Mouse (Mus musculus): Measurements from ENCODE around the gene Dlx3. TPM values are rescaled to one million over a fixed set of nuclear protein-coding genes. Genes with fewer than 3 reads are reported as not detected.

Gene Dlx3
- polyA plus RNA-seq, 1 experiment from 2014 or later = 0.07 TPM

- Histone ChIP-seq H3K9ac (ENCODE audit: low read length) (no peak overlapping the region), H3K4me1 (ENCODE audit: control insufficient read depth, insufficient read depth, low read length) (peaks cover 12% of the 10 kb centered on the region)
- ATAC-seq (replicated peaks; ENCODE audit: extremely low read depth, insufficient read depth, low FRiP score) = no peak
These were observed 21.4 kb upstream of the Dlx3 start for GRCm38 (mm10) chr11:95098346-95099095.

DNA sequence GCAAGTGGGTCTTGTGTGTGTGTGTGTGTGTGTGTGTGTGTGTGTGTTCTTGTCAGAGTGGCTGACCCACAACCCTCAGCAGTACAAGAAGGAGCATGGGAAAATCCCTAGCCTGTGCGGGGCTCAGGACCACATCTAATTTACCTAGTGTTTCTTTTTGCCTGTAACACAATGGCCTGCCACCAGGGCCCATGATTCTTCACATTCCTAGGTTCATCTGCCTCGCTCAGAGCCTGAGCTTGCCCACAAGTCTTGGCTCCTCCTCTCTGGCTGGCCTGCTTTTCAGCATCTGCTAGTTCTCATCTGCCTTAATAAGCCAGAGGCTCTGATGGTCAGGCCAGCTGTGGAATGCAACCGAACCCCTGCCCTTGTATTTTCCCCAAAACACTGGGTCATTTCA, 19.5 kb upstream of the Dlx3 start:
- no peak overlapping the region for H3K4me2 ChIP-seq (ENCODE audit: low read depth, low read length)
- ATAC-seq (replicated peaks; ENCODE audit: extremely low read depth, insufficient read depth, low FRiP score) = no peak
- H3K9me3 ChIP-seq (replicated peaks; ENCODE audit: control insufficient read depth, low read length) = peaks cover 2% of the 10 kb centered on the region; the same call in 1 of the 2 replicates
- H3K27ac ChIP-seq (ENCODE audit: low read length) = no peak overlapping the region
- no peaks in the 10 kb centered on the region for H3K36me3 ChIP-seq (ENCODE audit: control insufficient read depth, insufficient read depth)
- 49% methylated on average over 3 of the region's 3 CpGs for WGBS
- H3K27me3 ChIP-seq (ENCODE audit: control insufficient read depth, insufficient read depth, low read length) = no peaks in the 10 kb centered on the region
- H3K4me3 ChIP-seq (ENCODE audit: low read length) = no peak overlapping the region
- no peak overlapping the region for H3K9ac ChIP-seq (ENCODE audit: low read length)
- H3K4me1 ChIP-seq (ENCODE audit: control insufficient read depth, insufficient read depth, low read length) = peaks cover 17% of the 10 kb centered on the region

More at GRCm38 (mm10) chr11:95098346-95099095, 21.4 kb upstream of the Dlx3 start:
- Histone ChIP-seq H3K9me3 (replicated peaks; ENCODE audit: control insufficient read depth, low read length) (peaks cover 2% of the 10 kb centered on the region; the same call in 1 of the 2 replicates), H3K4me3 (ENCODE audit: low read length) (no peak overlapping the region), H3K27ac (ENCODE audit: low read length) (no peak overlapping the region), H3K4me2 (ENCODE audit: low read depth, low read length) (no peak overlapping the region), H3K27me3 (ENCODE audit: control insufficient read depth, insufficient read depth, low read length) (no peaks in the 10 kb centered on the region), H3K36me3 (ENCODE audit: control insufficient read depth, insufficient read depth) (no peaks in the 10 kb centered on the region)
- 81% methylated on average over 5 of the region's 5 CpGs for WGBS

DNA sequence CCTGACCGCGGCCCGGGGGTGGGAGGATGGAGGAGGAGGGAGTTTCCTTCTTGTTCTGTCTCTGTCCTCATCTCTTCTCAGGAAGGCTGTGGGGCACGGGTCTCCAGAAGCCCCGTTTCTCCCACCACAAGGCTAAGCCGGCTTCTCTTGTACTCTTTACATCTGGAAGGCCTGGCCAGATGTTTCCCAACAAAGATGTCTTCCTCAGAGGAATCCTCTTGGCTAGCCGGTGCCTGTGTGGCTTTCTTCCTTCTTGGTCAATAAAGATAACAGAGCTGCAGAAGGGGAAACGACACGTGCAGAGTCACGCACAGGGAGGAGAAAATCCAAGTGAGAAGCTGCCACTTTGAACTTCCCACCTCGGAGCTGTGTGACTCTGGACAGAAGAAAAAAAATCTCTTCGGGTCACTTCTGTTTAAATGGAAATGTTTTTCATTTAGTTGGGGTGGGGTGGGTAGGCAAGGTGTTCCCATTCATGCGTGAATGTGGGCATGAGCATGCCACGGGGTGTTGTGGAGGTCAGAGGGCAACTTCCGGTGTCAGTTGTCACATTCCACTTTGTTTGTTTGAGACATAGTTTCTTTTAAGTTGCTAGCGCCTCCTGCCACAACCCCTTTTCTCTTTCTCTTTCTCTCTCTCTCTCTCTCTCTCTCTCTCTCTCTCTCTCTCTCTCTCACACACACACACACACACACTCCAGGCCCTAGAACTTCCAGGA, 18.7 kb upstream of the Dlx3 start:
- no peak overlapping the region for H3K9ac ChIP-seq (ENCODE audit: low read length)
- no peaks in the 10 kb centered on the region for H3K27me3 ChIP-seq (ENCODE audit: control insufficient read depth, insufficient read depth, low read length)
- no peak overlapping the region for H3K4me3 ChIP-seq (ENCODE audit: low read length)
- peaks cover 21% of the 10 kb centered on the region for H3K4me1 ChIP-seq (ENCODE audit: control insufficient read depth, insufficient read depth, low read length)
- ATAC-seq (replicated peaks; ENCODE audit: extremely low read depth, insufficient read depth, low FRiP score) = no peak
- no peaks in the 10 kb centered on the region for H3K36me3 ChIP-seq (ENCODE audit: control insufficient read depth, insufficient read depth)
- peaks cover 2% of the 10 kb centered on the region; the same call in 1 of the 2 replicates for H3K9me3 ChIP-seq (replicated peaks; ENCODE audit: control insufficient read depth, low read length)
- WGBS = 35% methylated on average over 16 of the region's 16 CpGs
- no peak overlapping the region for H3K4me2 ChIP-seq (ENCODE audit: low read depth, low read length)
- H3K27ac ChIP-seq (ENCODE audit: low read length) = no peak overlapping the region

GRCm38 (mm10) chr11:95102161-95102904, 17.6 kb upstream of the Dlx3 start:
- no peak overlapping the region for H3K9ac ChIP-seq (ENCODE audit: low read length)
- no peak overlapping the region for H3K4me2 ChIP-seq (ENCODE audit: low read depth, low read length)
- no peak overlapping the region for H3K27ac ChIP-seq (ENCODE audit: low read length)
- H3K27me3 ChIP-seq (ENCODE audit: control insufficient read depth, insufficient read depth, low read length) = no peaks in the 10 kb centered on the region
- peaks cover 2% of the 10 kb centered on the region; the same call in 1 of the 2 replicates for H3K9me3 ChIP-seq (replicated peaks; ENCODE audit: control insufficient read depth, low read length)
- H3K4me3 ChIP-seq (ENCODE audit: low read length) = no peak overlapping the region
- 86% methylated on average over 19 of the region's 19 CpGs for WGBS
- H3K36me3 ChIP-seq (ENCODE audit: control insufficient read depth, insufficient read depth) = no peaks in the 10 kb centered on the region
- ATAC-seq (replicated peaks; ENCODE audit: extremely low read depth, insufficient read depth, low FRiP score) = no peak
- peaks cover 10% of the 10 kb centered on the region for H3K4me1 ChIP-seq (ENCODE audit: control insufficient read depth, insufficient read depth, low read length)

GRCm38 (mm10) chr11:95104266-95104665, 15.7 kb upstream of the Dlx3 start:
- Histone ChIP-seq H3K4me2 (ENCODE audit: low read depth, low read length) (no peak overlapping the region), H3K27ac (ENCODE audit: low read length) (no peak overlapping the region)

DNA sequence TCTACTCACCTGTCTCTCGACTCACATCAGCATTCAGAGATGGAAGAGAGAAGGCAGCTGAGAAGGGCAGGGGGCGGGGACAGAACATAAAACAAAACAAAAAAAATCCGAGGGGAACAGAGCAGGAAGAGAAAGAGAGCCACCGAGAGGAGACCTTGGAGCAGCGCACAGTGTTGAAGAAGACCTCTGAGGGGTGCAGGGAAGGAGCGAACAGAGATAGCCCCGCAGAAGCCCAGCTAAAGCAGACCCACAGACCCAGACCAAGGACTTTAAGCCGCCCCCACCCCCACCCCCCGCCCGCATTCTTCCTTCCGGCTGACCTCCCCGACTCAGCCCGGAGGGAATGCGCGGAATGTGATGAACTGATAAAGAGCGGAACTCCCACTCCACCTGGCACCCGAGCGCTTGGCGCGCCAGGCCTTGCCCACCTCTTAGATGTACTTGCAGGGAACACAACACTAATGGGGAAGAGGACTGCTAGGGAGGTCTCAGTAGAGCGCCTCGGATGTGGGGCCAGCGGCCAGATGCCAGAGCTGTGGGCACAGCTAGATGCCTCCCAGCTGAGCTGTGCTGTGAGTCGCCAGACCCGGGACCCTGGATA, 14.5 kb upstream of the Dlx3 start:
- ATAC-seq (replicated peaks; ENCODE audit: extremely low read depth, insufficient read depth, low FRiP score) = 0 out of 2 replicates have a peak, but pooled peaks have one; percentile 31
- Histone ChIP-seq H3K4me1 (ENCODE audit: control insufficient read depth, insufficient read depth, low read length) (peaks cover 9% of the 10 kb centered on the region; the same call in 1 of the 2 replicates), H3K36me3 (ENCODE audit: control insufficient read depth, insufficient read depth) (no peaks in the 10 kb centered on the region), H3K9me3 (replicated peaks; ENCODE audit: control insufficient read depth, low read length) (peaks cover 2% of the 10 kb centered on the region; the same call in 1 of the 2 replicates), H3K9ac (ENCODE audit: low read length) (peak overlapping the region; percentile 56), H3K27ac (ENCODE audit: low read length) (no peak overlapping the region), H3K27me3 (ENCODE audit: control insufficient read depth, insufficient read depth, low read length) (no peaks in the 10 kb centered on the region), H3K4me2 (ENCODE audit: low read depth, low read length) (peak overlapping the region; percentile 70), H3K4me3 (ENCODE audit: low read length) (peak overlapping the region; percentile 40)
- 3% methylated on average over 25 of the region's 25 CpGs for WGBS

More at GRCm38 (mm10) chr11:95104266-95104665, 15.7 kb upstream of the Dlx3 start:
- Histone ChIP-seq H3K4me3 (ENCODE audit: low read length) (no peak overlapping the region), H3K36me3 (ENCODE audit: control insufficient read depth, insufficient read depth) (no peaks in the 10 kb centered on the region), H3K4me1 (ENCODE audit: control insufficient read depth, insufficient read depth, low read length) (peaks cover 9% of the 10 kb centered on the region; the same call in 1 of the 2 replicates), H3K9ac (ENCODE audit: low read length) (no peak overlapping the region), H3K9me3 (replicated peaks; ENCODE audit: control insufficient read depth, low read length) (peaks cover 2% of the 10 kb centered on the region; the same call in 1 of the 2 replicates), H3K27me3 (ENCODE audit: control insufficient read depth, insufficient read depth, low read length) (no peaks in the 10 kb centered on the region)
- WGBS = 45% methylated on average over 6 of the region's 6 CpGs
- no peak for ATAC-seq (replicated peaks; ENCODE audit: extremely low read depth, insufficient read depth, low FRiP score)

- Histone ChIP-seq H3K4me1 (ENCODE audit: control insufficient read depth, insufficient read depth, low read length) (peaks cover 9% of the 10 kb centered on the region; the same call in 1 of the 2 replicates), H3K4me2 (ENCODE audit: low read depth, low read length) (peak overlapping the region; percentile 19; the same call in 1 of the 2 replicates), H3K27ac (ENCODE audit: low read length) (no peak overlapping the region), H3K9me3 (replicated peaks; ENCODE audit: control insufficient read depth, low read length) (peaks cover 2% of the 10 kb centered on the region; the same call in 1 of the 2 replicates), H3K9ac (ENCODE audit: low read length) (no peak overlapping the region), H3K36me3 (ENCODE audit: control insufficient read depth, insufficient read depth) (no peaks in the 10 kb centered on the region), H3K4me3 (ENCODE audit: low read length) (no peak overlapping the region), H3K27me3 (ENCODE audit: control insufficient read depth, insufficient read depth, low read length) (no peaks in the 10 kb centered on the region)
- WGBS = 32% methylated on average over 23 of the region's 23 CpGs
- ATAC-seq (replicated peaks; ENCODE audit: extremely low read depth, insufficient read depth, low FRiP score) = no peak
These were observed 13.3 kb upstream of the Dlx3 start for GRCm38 (mm10) chr11:95106440-95107236.

DNA sequence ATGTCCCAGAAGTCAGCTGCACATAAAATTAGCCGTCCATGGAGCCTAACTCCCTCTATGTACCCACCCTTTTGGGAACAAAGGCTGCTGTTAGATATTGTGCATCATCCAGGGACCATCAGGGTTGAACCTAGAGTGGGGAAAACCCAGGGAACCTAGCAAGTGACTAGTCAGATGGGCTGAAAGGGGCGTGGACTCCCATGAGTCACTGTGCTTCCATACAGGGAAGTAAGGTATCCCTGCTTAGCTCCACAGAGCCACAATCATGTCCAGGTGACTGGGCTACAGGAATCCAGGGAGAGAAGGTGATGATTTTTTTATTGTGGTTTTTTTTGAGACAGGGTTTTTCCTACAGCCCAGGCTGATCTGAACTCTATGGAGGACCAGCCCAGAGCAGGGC, 10.9 kb upstream of the Dlx3 start:
- no peaks in the 10 kb centered on the region for H3K27me3 ChIP-seq (ENCODE audit: control insufficient read depth, insufficient read depth, low read length)
- WGBS = 76% methylated on average over 2 of the region's 2 CpGs
- peaks cover 9% of the 10 kb centered on the region; the same call in 1 of the 2 replicates for H3K4me1 ChIP-seq (ENCODE audit: control insufficient read depth, insufficient read depth, low read length)
- ATAC-seq (replicated peaks; ENCODE audit: extremely low read depth, insufficient read depth, low FRiP score) = no peak
- no peak overlapping the region for H3K4me2 ChIP-seq (ENCODE audit: low read depth, low read length)
- H3K4me3 ChIP-seq (ENCODE audit: low read length) = no peak overlapping the region
- H3K9ac ChIP-seq (ENCODE audit: low read length) = no peak overlapping the region
- no peak overlapping the region for H3K27ac ChIP-seq (ENCODE audit: low read length)
- H3K36me3 ChIP-seq (ENCODE audit: control insufficient read depth, insufficient read depth) = no peaks in the 10 kb centered on the region
- no peaks in the 10 kb centered on the region for H3K9me3 ChIP-seq (replicated peaks; ENCODE audit: control insufficient read depth, low read length)

All from heart, embryonic 16.5 days (tissue).